Mouse (Mus musculus) activated CD4-positive, CD25-positive, alpha-beta regulatory T cell, adult 4 months (primary cell): ENCODE results near the gene St3gal3. TPM values are rescaled to one million over a fixed set of nuclear protein-coding genes. Genes with fewer than 3 reads are reported as not detected.

Experiments
- ATAC-seq: one replicate; pipeline ENCODE4 v1.8.0; 2017
- polyA plus RNA-seq, 2 experiments: library from polyadenylated mRNA; unstranded; fragments of 100-300 nt; shearing (Covaris generic); gene quantifications; one replicate each; pipeline ENCODE4 v1.2.1; 2017

St3gal3 gene
- polyA plus RNA-seq, 2 experiments from 2014 or later, result 0.77 to 0.85 TPM

DNA sequence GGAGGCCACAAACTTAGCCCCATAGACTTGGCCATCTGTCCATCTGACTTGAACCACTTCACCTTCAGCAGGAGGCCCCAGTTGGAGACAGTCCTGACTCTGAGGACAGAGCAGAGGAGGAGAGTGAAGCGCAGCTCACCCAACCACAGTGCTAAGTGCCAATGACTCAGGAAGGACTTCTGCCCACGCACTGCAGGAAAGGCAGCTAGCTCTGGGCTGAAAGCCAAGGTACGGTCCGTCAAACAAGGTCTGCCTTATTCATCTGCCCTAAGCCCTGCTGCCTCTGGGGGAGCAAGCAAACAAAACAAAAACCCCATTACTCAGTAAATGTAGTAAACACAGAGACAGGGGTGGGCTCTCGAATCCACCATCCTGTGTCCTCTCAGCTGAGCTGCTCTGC, 4.2 kb upstream of the St3gal3 start:
- ATAC-seq, result no peak

DNA sequence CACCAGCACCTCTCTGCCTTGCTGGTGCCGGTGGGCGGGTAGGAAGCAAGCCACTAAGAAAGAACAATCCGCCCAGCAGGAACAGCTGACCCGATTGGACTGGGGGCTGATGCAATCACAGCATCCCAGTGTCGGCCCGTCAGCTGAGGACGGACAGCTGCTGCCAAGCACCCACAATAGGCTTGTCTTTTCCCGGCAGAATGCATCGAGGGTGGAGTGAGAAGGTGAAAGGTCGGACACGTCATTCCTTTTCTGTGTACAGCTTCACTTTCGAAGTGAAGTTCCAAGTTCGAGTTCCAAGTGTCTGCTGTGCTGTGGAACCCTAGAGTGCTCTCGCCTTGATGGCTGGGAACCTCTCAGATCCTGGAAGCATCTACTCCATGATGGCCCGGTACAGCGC, 3.1 kb upstream of the St3gal3 start:
- ATAC-seq, result no peak

DNA sequence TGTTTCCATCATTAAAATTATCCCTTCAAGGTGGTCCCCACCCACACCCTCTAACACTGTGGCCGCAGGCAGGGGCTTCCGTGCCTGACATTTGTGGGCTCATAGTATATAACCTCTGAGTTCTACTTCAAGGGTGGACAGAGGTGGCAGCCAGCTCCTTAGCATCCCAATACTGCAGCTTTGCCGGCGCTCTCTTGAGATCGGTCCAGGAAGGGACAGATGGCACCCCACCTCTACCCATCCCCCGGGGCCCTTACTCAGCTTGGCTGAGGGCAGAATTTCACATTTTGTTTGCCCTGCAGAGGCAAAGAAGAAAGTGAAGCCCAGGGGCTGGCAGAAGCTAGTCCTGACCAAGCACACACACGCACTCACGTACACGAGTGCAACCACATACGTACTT, 2.6 kb upstream of the St3gal3 start:
- ATAC-seq, result no peak

DNA sequence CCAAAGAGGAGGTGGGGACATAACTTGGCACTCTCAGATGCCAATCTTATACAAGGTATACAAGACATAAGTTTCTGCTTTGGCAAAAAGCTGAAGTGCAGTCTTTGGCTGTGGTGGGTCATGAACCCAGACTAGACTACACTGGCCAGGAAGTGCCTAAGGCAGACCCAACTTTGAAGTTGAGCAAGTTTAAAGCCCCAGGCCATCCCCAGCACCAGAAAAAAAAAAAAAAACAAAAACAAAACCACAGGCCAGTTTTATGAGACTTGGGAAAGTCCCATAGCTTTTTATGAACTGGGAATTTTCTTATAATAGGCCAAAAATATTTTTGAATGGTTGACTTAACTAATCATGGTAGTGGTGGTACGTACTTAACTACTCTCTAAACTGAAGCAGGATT, 700 bp upstream of the St3gal3 start:
- no peak for ATAC-seq

DNA sequence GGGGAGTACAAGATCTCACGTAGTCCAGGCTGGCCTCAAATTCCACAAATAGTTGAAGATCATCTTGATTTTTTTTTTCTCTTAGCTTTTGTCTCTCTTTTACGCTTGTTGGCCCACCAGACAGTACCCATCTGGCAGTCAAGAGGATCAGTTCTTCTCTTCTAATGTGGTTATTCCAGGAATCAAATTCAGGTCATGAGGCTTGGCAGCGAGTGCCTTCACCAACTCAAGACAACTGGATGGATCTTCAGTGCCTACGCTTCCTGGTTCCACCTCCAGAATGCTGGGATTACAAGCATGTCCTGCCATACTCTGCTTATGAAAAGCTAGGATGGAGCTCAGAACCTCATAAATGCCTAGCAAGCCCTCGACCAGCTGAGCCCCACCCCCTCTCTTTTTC, 3.4 kb downstream of the St3gal3 start:
- no peak for ATAC-seq

DNA sequence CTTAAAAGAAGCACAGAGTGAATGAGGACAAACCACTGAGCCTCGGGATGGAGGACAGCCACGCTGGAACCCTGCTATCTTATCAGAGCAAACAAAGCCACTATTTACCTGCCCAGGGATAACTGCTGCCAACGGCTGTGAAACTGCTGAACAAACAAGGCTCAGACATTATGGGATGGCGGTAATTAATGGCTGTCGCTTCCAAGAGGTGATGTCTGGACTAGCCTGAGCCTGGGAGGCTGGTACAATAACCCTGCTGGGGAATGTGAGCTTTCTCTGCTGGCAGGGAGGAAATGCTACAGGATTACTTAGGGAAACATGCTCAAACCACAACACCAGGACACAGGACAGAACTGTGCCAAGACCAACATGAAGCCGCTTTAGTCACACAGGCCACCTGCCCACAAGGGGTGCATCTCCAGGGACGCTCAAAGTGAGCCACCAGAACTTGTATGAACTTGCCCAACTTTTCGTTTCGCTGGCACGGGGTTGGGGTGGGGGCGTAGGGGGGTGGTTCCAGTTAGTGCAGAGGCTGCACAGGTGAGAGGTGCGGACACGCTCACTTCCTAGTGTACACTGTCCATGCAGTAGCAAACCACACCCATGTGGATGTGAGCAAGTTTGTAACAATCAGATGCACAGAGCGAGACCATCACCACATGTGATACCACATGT, 11.5 kb downstream of the St3gal3 start:
- ATAC-seq, result no peak

DNA sequence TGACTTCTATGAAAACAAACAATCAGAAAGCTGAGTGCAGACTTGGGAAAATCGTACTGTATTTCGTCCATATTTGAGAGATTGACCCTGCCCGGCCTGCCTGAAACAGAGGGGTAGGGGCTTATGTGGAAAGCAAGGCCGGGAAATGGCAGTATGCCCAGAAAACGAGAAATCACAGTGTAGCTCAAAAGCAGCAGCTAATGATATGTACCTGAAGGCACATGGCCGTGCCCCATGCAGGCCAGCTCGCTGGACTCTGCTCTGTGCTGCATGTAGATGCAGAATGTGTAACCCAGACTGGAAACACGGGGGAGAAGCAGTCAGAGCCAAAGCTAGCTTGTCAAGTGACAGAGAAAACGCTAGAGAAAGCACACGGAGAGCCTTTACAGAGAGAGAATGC, 12.6 kb downstream of the St3gal3 start:
- ATAC-seq, result no peak

DNA sequence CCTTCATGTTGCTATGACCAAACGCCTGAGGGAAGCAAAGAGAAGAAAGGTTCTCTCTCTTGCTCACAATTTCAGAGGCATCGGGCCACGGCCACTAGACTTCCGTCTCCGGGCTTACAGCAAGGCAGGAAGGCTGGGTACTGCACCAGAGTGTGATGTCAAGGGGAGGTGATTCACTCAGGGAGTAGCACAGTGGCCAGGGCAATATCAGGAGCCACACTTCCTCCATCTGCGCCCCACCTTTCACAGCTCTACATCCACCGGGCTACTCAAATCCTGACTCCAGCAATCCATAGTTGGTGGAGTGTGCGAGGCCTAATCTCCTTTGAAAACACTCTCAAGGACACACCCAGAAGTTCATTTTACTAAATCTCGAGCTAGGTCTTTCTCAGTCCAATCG, 17.1 kb downstream of the St3gal3 start:
- no peak for ATAC-seq

DNA sequence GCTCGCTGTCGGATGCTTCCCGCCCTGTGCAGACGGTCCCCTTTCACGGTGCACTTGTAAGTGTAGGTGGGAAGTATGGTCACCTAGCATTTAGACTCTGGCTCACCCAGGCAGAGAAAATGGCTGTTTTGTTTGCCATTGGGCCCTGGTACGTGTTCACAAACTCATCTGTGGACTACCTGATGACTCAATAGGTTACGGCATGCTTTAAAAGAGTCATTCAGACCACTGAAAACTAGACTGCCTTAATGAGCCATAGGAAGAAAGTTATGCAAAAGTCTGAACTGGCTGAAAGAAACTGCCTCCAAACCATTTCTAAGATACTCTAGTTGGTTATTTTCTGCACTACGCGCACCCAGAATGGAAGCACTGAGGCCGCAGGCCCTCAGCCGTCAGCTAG, 18.6 kb downstream of the St3gal3 start:
- ATAC-seq, result no peak

DNA sequence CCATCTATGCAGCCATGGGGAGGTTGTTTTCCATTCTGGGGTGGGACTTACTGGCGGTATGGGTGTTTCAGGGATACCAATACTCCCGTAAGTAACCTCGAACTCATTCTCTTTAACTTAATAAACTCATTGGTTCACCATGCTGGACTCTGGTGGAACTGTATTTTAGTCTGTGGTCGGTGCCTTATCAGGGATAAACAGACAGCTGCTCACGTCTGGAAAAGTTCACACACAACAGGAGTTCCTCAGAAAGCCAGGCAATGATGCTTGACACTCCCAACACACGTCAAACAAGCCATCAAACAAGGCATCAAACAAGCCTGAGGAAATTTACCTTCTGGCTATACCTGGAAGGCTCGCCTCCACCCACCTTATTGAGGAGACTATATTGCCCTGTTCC, 19.6 kb downstream of the St3gal3 start:
- ATAC-seq, result no peak

DNA sequence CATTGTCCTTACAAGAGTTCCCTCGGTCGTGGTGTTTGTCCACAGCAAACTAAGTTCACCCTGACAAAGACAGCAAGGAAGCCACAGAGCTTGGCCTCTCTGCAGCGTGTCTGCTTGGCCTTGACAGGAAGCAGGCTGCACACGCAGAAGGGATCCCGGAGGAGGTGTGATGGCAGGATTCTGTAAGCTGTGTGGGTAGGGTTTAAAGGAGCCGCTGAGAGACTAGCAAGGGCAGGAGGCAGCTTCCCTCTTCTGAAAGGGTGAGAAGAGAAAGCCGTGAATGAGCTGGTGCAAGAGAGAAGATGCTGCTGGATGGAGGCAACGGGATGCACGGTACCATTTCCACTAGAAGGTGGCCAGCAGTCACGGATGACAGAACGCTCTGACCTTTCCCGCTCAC, 22.1 kb downstream of the St3gal3 start:
- no peak for ATAC-seq

DNA sequence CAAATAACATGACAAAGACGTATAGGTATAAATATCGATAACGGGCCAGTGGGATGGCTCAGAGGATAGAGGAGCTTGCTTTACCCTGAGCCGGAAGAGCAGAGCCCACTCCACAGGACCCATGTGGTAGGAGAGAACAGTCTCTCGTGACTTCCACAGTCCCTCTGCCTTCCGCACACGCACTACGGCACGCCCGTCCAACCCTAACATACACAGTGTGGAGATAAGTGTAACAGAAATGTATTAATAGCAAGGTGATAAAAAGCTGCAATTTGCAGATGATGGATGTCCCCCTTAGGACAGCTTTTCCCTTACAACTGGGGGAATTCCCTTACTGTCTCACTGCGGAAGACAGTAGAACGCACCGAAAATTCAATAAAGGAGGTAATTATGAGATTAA, 25.1 kb downstream of the St3gal3 start:
- no peak for ATAC-seq

DNA sequence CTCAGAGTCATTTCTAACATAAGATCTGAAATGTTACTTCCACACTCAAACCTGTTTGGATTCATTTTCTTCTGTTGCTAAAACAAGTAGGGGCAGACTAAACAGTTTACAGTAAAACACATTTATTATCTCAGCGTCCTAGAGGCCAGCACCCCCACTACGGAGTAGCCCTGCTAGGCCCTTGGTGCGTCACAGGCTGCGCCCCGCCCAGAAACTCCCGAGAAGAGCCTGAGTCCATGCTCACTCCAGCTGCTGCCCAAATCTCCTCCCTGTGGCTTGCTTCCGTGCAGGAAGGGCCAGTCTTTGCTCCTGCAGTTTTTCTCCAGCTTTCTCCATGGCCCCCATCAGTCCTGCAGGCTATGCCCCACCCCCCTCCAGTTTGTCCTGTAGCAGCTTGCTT, 25.9 kb downstream of the St3gal3 start:
- no peak for ATAC-seq

DNA sequence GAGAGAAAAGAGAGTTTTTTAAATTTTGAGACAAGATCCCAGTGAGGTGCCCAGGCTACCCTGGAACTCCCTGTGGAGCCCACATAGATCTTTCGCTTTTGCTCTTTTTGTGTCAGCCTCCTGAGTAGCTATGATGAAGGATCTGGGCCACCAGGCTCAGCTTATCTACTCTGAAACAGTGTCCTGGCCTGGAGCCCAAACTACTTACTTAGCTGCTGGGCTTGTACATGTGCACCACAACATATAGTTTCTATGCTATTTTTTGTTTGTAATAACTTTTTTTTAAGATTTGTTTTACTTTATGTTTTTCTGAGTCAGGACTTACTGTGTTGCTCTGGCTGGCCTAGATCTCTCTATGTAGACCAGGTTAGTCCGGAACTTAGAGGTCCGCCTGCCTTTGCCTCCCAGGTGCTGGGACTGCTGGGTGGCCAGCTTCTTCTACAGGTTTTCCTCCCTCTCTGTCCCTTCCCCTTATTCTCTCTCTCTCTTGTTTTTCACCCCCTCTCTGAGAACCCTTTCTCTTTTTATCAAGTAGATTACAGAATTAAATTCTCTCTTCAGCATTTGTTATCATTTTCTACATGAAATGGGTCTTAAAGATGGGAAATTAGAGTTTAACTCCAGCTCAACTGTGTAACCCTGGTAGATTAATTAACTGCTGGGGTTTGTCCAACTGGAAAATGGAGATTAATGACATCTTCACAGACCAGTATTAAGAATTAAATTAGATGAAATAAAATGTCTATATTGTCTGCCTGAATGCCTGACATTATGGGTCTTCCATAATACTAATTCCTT, 29.3 kb downstream of the St3gal3 start:
- ATAC-seq, result no peak

DNA sequence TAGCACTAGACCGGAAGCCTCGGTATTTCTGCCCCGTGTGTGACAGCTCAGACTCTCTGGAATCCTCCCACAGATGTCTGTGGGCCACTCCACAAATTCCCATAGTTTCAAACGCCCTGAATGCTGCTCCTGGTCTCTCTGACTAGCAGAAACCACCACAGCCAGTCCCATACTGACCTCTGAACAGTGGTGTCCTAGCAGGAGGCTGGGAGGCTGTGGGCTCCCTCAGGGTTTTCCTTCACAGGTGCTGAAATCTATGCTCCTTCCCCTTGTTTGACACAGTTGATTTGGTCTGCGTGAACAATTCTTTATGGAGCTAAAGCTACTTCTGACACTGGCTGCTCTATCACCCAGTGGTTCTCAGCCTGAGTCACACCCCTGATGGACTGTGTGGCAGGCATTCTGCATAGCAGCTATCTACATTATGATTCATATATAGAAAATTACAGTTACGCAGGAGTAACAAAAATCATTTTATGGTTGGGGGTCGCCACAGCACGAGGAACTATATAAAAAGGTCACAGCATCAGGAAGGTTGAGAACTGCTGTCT, 31.4 kb downstream of the St3gal3 start:
- ATAC-seq, result no peak

DNA sequence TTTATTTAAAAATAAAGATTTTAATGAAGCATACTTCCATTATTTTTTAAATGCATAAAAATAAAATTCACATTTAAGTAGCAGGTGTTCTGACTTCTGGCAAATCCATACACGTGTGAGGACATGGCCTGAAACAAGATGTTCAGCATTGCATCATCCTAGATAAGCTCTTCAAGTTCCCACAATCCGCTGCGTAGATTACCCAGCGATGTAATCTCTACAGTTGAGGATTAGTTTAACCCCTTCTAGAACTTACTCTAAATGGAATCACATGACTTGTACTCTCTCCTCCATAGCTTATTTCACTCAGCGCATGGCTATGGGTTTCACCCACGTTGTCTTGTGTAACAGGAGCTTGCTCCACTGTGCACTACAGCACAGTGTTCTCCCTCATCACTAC, 33.2 kb downstream of the St3gal3 start:
- no peak for ATAC-seq

DNA sequence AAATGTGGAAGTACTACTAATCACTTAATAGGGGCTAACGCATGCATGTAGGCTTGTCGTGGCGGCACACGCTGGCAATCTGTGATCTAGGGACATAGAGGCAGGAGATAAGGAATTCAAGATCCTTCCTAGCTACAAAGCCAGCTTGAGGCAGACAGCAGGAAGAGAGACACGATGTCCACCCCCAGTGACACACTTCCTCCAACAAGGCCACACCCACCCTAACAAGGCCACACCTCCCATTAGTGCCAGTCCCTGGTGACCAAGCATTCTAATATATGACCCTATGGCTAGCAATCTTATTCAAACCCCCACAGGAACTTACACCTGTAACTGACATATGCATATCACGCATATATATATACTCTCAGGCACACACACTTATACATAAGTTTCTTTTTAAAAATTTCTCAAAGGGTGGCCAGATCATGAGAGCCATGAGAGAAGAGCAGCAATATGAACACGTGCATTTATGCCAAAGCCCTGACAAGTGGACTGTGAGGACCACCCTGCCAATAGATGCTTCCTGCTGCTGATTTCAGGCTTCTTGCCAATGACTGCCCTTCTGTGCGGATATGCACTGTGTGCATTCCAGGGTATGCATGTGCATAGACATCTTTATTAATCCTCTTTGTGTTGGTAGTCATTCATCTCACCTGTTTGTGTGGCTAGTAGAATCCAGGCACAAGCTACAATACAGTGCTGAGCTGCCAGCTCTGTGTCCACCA, 34.9 kb downstream of the St3gal3 start:
- no peak for ATAC-seq

DNA sequence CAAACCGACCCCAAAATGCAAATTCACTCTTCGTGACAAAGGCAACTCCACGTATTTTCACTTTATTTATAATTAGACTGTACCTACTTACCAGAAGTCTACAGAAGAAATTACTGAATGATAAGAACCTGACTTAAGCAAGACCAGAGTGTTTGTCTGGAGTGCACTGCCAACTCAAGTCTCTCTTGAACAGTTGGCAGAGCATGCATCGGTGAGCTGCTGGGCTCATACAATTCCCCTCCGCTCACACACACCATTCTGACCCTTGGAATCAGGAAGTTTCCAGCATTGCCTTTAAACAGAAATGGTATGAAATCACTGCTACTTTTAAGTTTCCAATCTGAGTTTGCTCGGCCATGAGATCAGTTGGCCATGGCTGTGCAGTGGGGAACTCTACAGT, 36.1 kb downstream of the St3gal3 start:
- no peak for ATAC-seq

DNA sequence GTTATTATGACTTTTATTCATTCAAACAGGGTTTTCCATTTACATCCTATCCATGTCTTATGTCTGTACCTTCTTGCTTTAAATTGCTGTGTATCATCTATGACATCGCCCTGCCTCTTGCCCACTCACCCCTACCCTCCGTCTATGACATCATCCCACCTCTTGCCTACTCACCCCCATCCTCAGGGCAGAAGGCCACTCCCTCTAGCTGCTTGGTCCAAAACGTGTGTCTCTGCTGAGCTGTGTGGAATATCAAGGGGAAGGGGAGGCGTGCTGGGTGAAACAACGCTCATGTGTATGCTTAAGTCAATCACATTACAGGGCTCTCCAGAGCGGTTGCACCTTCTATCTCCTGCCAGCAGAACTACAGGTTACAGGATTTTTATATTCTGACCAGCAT, 38.6 kb downstream of the St3gal3 start:
- no peak for ATAC-seq

DNA sequence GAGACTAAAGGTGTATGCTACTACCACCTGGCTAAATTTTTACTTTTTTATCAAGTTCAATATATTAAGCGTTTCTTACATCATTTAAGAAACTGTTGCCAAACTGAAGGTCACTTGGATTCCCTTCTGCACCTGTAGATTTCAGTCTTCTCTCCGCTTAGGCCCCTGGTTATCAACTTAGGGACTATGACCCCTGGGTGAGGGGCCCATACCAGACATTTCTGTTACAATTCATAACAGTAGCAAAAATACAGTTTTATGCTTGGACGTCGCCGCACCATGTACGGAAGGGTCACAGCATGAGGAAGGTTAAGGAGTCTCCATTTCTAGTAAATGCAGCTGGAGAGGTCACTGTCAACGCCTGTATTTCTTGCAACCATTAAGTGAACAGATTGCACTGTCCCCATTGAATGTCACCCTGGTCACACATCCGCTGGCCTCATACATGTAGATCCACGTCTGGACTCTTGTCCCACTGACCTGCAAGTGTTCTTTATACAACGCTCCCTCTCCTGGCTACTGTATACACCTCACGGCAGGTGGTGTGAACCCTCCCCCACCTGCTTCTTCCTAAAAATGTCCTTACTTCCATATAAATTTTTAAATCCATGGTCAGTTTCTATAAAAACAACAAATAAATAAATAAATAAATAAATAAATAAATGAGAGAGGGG, 41.8 kb downstream of the St3gal3 start:
- ATAC-seq, result no peak

DNA sequence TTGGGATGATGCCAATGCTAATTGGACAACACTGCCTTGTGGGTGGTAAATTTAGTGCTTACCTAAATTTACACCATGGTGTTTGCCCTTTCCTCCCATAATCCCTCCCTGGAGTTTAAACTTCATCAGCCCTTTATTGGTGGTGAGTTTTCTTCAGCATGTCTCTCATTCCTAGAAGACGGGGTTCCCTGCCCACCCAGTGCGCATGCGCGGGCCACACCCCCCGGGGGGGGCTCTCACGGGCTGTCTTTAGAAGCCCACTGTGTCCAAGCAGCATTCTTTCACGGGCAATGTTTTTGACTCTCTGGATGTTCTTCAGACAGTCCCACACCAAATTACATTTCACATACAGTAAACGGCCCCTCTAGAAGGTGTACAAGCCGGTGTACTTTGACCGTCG, 44.3 kb downstream of the St3gal3 start:
- no peak for ATAC-seq

DNA sequence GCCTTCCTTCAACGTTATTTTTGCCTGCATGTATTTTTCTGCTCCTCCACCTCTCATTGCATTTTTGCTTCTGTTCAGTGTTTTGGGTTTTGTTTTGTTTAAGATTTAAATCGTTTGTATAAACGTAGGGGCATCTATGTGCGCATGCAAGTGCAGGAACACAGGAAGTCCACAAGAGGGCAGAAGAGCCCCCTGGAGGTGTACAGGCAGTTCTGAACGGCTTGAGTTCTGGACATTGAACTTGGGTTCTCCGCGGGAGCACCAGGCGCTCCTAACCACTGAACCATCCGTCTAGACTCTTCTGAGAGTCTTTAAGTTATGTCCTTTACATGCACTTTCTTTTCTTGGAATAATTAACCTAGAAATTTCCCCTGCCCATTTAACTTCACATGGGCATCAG, 44.8 kb downstream of the St3gal3 start:
- no peak for ATAC-seq

DNA sequence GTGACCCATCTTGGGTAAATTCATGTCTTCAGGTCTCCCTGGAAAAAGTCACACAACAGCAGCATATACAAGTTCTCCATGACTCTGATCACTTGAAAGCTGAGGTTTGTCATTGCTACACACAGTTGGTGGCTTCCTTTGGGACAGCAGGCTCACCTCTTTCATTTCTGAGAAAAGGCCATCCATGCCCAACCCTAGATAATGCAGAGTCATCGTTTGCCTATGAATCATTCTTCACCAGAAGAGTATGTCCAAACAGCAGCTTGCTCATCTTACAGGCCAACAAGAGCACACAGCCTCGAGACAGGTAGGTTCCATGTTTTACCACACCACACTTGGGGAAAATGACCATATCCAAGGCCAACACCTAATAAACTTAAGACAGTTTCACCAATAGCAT, 45.9 kb downstream of the St3gal3 start:
- ATAC-seq, result no peak
